Mouse (Mus musculus): Measurements from ENCODE around the gene Sall4. TPM values are rescaled to one million over a fixed set of nuclear protein-coding genes. Genes with fewer than 3 reads are reported as not detected.
A peak's percentile ranks its signal among the peaks of the same experiment; 100 is the strongest.
"Not testable (repeated sequence)": the region's sequence is repeated elsewhere in the genome, so short reads cannot be mapped to it uniquely, and the experiment has no call there.

Gene Sall4
- total RNA-seq, 4 experiments from 2014 or later = 0.54 to 1.3 (median 0.67) TPM

GRCm38 (mm10) chr2:168761141-168761540 is 6.6 kb downstream of the Sall4 start:
- no peak for DNase-seq (ENCODE audit: low spot score in 2 of 2)

GRCm38 (mm10) chr2:168744406-168744805 is 23.3 kb downstream of the Sall4 start:
- DNase-seq (ENCODE audit: low spot score in 2 of 2) = not testable (repeated sequence)

GRCm38 (mm10) chr2:168742649-168743048 is 25.1 kb downstream of the Sall4 start:
- peak in 1 of 2 experiments; percentile 63 for DNase-seq (ENCODE audit: low spot score in 2 of 2)

- peak in 1 of 2 experiments; percentile 61 for DNase-seq (ENCODE audit: low spot score in 2 of 2)
Measured at GRCm38 (mm10) chr2:168742059-168742627, 25.6 kb downstream of the Sall4 start, which contains the start of gene Atp9a. Gene Atp9a (minus strand): TSS chr2:168742409.

GRCm38 (mm10) chr2:168741273-168742058 is 26.3 kb downstream of the Sall4 start:
- DNase-seq (ENCODE audit: low spot score in 2 of 2) = peak; percentile 66 to 75

GRCm38 (mm10) chr2:168740496-168740895 is 27.2 kb downstream of the Sall4 start:
- no peak for DNase-seq (ENCODE audit: low spot score in 2 of 2)

GRCm38 (mm10) chr2:168738854-168739253 is 28.9 kb downstream of the Sall4 start:
- DNase-seq (ENCODE audit: low spot score in 2 of 2) = no peak

- no peak for DNase-seq (ENCODE audit: low spot score in 2 of 2)
Measured at GRCm38 (mm10) chr2:168737878-168738277, 29.9 kb downstream of the Sall4 start.

- peak in 1 of 2 experiments; percentile 29 for DNase-seq (ENCODE audit: low spot score in 2 of 2)
Measured at GRCm38 (mm10) chr2:168734023-168734422, 33.7 kb downstream of the Sall4 start.

GRCm38 (mm10) chr2:168731258-168731657 is 36.5 kb downstream of the Sall4 start:
- no peak for DNase-seq (ENCODE audit: low spot score in 2 of 2)

GRCm38 (mm10) chr2:168729736-168730135 is 38.0 kb downstream of the Sall4 start:
- DNase-seq (ENCODE audit: low spot score in 2 of 2) = no peak

GRCm38 (mm10) chr2:168728045-168728444 is 39.7 kb downstream of the Sall4 start:
- DNase-seq (ENCODE audit: low spot score in 2 of 2) = no peak

GRCm38 (mm10) chr2:168726007-168726406 is 41.7 kb downstream of the Sall4 start:
- no peak for DNase-seq (ENCODE audit: low spot score in 2 of 2)

- no peak for DNase-seq (ENCODE audit: low spot score in 2 of 2)
Measured at GRCm38 (mm10) chr2:168721313-168721712, 46.4 kb downstream of the Sall4 start.

- DNase-seq (ENCODE audit: low spot score in 2 of 2) = no peak
Measured at GRCm38 (mm10) chr2:168719742-168720141, 48.0 kb downstream of the Sall4 start.

GRCm38 (mm10) chr2:168718735-168719134 is 49.0 kb downstream of the Sall4 start:
- DNase-seq (ENCODE audit: low spot score in 2 of 2) = no peak

- no peak for DNase-seq (ENCODE audit: low spot score in 2 of 2)
Measured at GRCm38 (mm10) chr2:168718267-168718666, 49.5 kb downstream of the Sall4 start.

GRCm38 (mm10) chr2:168712199-168713176 is 55.3 kb downstream of the Sall4 start:
- DNase-seq (ENCODE audit: low spot score in 2 of 2) = no peak

- no peak for DNase-seq (ENCODE audit: low spot score in 2 of 2)
Measured at GRCm38 (mm10) chr2:168710979-168711378, 56.8 kb downstream of the Sall4 start.

GRCm38 (mm10) chr2:168707766-168708165 is 60.0 kb downstream of the Sall4 start:
- no peak for DNase-seq (ENCODE audit: low spot score in 2 of 2)

GRCm38 (mm10) chr2:168702266-168702665 is 65.5 kb downstream of the Sall4 start:
- peak in 1 of 2 experiments; percentile 44 for DNase-seq (ENCODE audit: low spot score in 2 of 2)

Data from layer of hippocampus, adult 8-10 months (tissue).